Mouse (Mus musculus) T-helper 1 cell (primary cell): Measurements from ENCODE around the gene Mcm9.

ENCODE experiments used
- in situ Hi-C: fragments of 300-600 bp; cut with MboI, MseI; formaldehyde crosslinking; loops from one replicate; pipeline ENCODE4 v1.15.1; 2025; ENCODE audit warnings: high pct_unique_total_duplicates

The Mcm9 gene

GRCm38 (mm10) chr10:53580621-53581081 is 49.6 kb downstream of the Mcm9 start:
- in situ Hi-C loops, result loop anchor here (5.0 kb wide), 1 partner anchor 43 kb away; no protein-coding TSS in a partner anchor

GRCm38 (mm10) chr10:53580137-53580536 is 50.1 kb downstream of the Mcm9 start:
- in situ Hi-C loops, result loop anchor here (5.0 kb wide), 1 partner anchor 43 kb away; no protein-coding TSS in a partner anchor

- in situ Hi-C loops, result no loop called here
Observed at GRCm38 (mm10) chr10:53568531-53568930, 61.7 kb downstream of the Mcm9 start.

GRCm38 (mm10) chr10:53565538-53565937 is 64.7 kb downstream of the Mcm9 start:
- in situ Hi-C loops, result no loop called here

- in situ Hi-C loops, result no loop called here
Observed at GRCm38 (mm10) chr10:53562001-53562400, 68.2 kb downstream of the Mcm9 start.

- in situ Hi-C loops, result loop anchor here (5.0 kb wide), 1 partner anchor 45 kb away; no protein-coding TSS in a partner anchor
Observed at GRCm38 (mm10) chr10:53537596-53537995, 92.6 kb downstream of the Mcm9 start.

- in situ Hi-C loops, result no loop called here
Observed at GRCm38 (mm10) chr10:53532297-53532696, 97.9 kb downstream of the Mcm9 start.

- in situ Hi-C loops, result loop anchor here (10.0 kb wide), 2 partner anchors 113 to 1293 kb away; partner anchors contain the start of gene Dcbld1
Observed at GRCm38 (mm10) chr10:53527838-53528773, 102.1 kb downstream of the Mcm9 start.

GRCm38 (mm10) chr10:53527344-53527743 is 102.9 kb downstream of the Mcm9 start:
- in situ Hi-C loops, result loop anchor here (10.0 kb wide), 2 partner anchors 113 to 1293 kb away; partner anchors contain the start of gene Dcbld1

GRCm38 (mm10) chr10:53526350-53526749 is 103.9 kb downstream of the Mcm9 start:
- in situ Hi-C loops, result loop anchor here (10.0 kb wide), 2 partner anchors 112 to 1292 kb away; partner anchors contain the start of gene Dcbld1

- in situ Hi-C loops, result loop anchor here (10.0 kb wide), 2 partner anchors 111 to 1291 kb away; partner anchors contain the start of gene Dcbld1
Observed at GRCm38 (mm10) chr10:53525265-53525976, 104.8 kb downstream of the Mcm9 start.

GRCm38 (mm10) chr10:53519068-53519954 is 110.9 kb downstream of the Mcm9 start:
- in situ Hi-C loops, result loop anchor here (10.0 kb wide), 1 partner anchor 1085 kb away; no protein-coding TSS in a partner anchor

GRCm38 (mm10) chr10:53518599-53518913 is 111.7 kb downstream of the Mcm9 start:
- in situ Hi-C loops, result loop anchor here (10.0 kb wide), 1 partner anchor 1084 kb away; no protein-coding TSS in a partner anchor

GRCm38 (mm10) chr10:53517770-53518598 is 112.3 kb downstream of the Mcm9 start:
- in situ Hi-C loops, result loop anchor here (10.0 kb wide), 1 partner anchor 1083 kb away; no protein-coding TSS in a partner anchor

GRCm38 (mm10) chr10:53512491-53512890 is 117.7 kb downstream of the Mcm9 start:
- in situ Hi-C loops, result loop anchor here (10.0 kb wide), 1 partner anchor 1078 kb away; no protein-coding TSS in a partner anchor

- in situ Hi-C loops, result loop anchor here (10.0 kb wide), 1 partner anchor 164 kb away; no protein-coding TSS in a partner anchor
Observed at GRCm38 (mm10) chr10:53509158-53509773, 121.0 kb downstream of the Mcm9 start.

- in situ Hi-C loops, result loop anchor here (10.0 kb wide), 1 partner anchor 164 kb away; no protein-coding TSS in a partner anchor
Observed at GRCm38 (mm10) chr10:53508676-53509075, 121.6 kb downstream of the Mcm9 start.

GRCm38 (mm10) chr10:53505526-53505925 is 124.7 kb downstream of the Mcm9 start:
- in situ Hi-C loops, result loop anchor here (10.0 kb wide), 1 partner anchor 161 kb away; no protein-coding TSS in a partner anchor

GRCm38 (mm10) chr10:53505069-53505468 is 125.2 kb downstream of the Mcm9 start:
- in situ Hi-C loops, result loop anchor here (10.0 kb wide), 1 partner anchor 160 kb away; no protein-coding TSS in a partner anchor
